Mouse (Mus musculus): ENCODE results near the gene Matn3. TPM values are rescaled to one million over a fixed set of nuclear protein-coding genes. Genes with fewer than 3 reads are reported as not detected.

Matn3 gene
- total RNA-seq (2022), result not detected

DNA sequence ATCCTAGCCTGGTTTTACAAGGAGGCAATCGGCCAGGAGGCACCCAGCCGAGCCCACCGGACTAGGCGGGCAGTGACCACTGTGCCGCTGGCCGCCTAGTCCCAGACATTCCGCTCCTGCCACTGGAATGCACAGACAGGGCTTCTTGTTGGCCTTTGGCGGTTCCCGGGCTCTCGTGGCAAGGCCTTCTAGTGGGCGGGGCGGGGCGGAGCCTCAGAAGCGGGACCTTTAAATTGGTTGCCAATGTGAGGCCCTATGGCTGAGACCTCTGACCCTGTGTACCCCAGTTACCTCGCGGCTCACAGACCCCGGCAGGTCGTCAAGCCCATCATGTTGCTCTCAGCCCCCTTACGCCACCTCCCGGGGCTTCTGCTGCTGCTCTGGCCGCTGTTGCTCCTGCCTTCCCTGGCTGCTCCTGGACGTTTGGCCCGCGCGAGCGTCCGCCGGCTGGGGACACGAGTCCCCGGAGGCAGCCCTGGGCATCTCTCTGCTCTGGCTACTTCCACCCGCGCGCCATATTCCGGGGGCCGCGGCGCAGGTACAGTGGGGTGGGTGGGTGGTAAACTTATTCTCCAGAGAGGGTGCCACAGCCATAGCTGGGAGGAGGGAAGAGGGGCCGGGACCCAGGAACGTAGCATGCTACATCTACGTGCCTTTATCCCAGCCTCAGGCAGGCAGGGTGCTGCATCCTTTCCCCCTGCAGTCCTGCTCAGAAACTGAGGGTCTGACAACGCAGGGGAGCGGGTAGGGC lies at the start of gene Matn3:
TSS of gene Matn3 (plus strand) at position 216 of the 751 bp plus-strand sequence.
- DNase-seq (ENCODE audit: low spot score), result peak; percentile 69

DNA sequence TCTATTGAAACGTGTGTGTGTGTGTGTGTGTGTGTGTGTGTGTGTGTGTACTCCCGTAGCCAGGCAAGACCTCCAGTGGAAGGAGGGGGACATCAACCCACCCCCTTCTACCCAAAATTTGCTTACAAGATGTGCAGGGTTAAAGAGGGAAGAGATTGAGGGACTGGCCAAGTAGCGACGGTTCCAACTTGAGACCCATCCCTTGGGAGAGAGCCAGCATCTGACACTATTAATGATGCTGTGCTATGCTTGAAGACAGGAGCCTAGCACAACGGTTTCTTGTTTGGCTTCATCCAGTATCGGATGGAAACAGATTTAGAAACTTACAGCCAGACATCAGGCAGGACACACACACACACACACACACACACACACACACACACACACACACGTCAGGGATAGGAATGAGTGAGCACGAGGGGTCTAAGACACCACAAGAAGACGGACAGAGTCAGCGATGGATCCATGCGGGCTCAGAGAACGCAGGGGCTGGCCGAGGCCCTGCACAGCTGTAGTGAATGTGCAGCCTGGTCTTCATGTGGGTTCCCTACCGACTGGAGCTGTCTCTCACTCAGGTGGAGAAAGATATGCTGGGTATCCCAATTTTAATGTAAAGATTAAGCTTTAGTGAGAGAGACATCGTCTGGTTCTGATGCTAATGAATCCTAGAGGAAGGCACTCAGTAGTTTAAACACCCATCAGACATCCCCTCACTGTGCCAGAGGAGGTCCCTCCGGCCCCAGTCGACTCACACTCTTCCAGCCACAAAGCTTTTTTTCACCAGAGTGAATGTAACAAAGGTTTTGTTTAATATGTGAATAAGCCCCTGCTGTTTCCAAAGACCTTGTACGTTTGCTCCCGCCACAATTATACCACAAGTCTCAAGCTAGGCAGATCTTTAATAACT lies 48.6 kb upstream of the Matn3 start:
- no peak for DNase-seq (ENCODE audit: low spot score)

DNA sequence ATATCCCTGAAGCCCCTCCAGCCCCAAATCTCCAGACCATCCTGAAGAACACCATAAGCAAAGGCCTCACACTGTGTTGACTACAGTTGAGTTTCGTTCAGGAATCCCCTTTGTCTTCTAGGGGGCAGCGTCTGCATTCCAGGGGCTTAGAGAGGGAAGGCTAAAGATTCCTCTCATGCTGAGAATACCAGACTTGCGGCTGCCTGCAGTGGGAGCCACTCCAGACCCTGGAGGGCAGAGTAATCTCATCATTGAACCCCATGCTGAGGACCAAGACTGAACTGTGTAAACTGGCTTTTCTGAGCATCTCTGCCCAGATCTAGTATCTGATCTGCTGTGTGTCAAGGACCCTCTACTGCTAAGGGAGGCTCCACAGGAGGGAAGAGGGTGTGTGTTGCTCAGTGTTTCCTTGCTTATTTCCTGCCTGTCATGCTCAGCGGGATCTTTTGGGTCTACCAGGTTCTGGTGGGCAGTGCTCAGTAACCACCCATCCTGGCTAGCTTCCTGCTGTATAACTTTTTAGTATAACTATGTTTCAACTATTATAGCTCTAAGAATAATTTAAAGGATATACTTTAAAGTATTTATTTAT lies 47.5 kb upstream of the Matn3 start:
- DNase-seq (ENCODE audit: low spot score), result no peak

DNA sequence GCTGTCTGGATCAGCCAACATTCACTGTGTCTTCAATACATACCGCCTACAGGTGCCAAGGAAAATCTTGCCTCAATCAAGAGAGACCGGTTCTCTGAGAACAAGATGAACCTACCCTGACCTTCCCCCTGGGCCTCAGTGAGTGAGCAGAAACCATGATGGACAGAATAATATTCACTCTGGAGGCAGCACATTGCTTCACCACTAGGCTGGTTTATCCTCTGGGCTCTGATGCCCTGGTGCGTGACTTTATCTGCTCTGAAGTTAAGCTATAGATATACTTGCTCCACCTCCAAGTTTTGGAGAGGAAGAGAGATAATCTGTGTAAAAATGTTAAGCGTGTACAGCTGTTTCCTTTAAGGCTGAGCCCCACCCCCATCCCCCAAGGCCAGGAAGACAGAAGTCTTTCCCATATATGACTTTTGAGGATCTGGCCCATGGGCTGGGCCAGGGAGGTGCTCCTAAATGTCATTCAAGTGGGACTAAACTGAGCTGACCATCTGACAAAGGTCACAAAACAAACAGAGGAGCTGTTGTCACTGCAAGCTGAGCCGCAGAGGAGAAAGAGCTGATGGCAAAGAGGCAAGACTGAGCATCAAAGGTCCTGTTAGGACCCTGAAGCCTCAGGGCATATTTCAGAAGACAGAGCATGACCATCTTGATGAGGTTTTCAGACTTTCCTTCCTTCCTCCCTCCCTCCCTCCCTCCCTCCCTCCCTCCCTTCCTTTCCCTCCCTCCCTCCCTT lies 46.6 kb upstream of the Matn3 start:
- no peak for DNase-seq (ENCODE audit: low spot score)

DNA sequence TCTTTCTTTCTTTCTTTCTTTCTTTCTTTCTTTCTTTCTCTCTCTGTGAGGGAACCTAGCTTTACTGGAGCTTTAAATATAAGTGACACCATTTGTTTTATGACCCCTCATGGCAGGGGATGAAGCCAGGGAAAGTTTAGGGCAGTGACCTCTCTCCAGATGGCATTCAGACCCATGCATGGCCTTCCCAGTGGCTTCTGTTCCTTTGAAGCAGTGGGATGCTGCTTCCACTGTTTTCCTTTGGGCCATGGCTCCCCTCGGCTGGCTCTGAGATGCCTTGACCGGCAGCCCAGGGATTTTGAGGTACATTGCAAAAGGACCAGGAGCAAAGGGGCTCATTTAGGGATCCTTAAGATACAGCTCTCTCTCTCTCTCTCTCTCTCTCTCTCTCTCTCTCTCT lies 45.8 kb upstream of the Matn3 start:
- DNase-seq (ENCODE audit: low spot score), result no peak

DNA sequence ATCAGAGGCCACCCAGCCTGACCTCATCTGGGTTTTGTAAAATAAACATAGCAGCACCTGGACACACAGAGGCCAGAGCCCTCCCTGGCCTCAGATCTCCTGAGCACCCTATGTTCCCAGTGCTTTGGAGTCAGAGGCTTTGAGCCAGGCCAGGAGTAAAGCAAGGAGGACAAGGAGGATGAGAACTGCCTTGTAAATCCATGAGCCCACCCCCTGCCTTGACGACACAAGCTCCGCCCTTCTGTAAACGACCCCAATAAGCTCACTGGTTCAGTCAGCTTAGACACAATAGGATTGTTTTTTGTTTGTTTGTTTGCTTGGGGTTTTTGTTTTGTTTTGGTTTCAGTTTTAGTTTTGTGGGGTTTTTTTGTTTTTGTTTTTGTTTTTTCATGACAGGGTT lies 45.2 kb upstream of the Matn3 start:
- DNase-seq (ENCODE audit: low spot score), result no peak

DNA sequence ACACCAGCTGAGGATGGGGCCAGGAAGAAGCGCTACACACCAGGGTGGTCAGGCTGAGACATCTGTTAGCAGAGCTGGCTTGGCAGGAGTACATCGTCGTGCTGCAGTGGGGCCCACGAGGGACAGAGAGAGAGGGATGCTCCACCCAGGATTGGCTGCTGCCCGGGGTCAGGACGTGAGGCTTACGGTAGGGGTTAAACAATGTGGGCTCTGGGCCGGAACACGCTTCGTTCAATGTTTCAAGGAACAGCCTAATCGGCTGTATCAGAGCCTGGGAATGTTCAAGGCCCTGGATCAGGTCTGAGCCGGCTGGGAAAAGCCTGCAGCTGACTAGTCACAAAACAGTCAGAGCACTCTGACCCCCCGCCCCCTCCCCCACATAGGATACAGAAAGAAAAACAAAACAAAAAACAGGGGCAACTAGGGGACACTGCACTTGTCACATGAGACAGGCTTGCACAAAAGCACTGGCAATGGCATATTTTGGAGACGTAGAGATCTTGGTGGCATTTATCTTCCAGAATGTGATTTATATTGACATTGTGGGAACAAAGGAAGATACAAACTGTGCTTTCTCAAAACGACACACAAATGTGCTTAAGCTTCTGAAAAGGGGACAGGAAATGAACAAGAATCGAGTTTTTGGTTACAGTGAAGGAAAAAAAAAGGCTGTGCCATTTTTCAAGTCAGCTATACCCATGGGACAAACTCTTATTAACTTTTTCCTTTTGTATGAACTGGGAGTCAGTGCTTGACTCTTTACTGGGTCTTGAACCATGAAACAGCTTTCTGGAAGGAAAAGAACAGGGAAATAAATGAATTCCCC lies 34.7 kb upstream of the Matn3 start:
- no peak for DNase-seq (ENCODE audit: low spot score)

DNA sequence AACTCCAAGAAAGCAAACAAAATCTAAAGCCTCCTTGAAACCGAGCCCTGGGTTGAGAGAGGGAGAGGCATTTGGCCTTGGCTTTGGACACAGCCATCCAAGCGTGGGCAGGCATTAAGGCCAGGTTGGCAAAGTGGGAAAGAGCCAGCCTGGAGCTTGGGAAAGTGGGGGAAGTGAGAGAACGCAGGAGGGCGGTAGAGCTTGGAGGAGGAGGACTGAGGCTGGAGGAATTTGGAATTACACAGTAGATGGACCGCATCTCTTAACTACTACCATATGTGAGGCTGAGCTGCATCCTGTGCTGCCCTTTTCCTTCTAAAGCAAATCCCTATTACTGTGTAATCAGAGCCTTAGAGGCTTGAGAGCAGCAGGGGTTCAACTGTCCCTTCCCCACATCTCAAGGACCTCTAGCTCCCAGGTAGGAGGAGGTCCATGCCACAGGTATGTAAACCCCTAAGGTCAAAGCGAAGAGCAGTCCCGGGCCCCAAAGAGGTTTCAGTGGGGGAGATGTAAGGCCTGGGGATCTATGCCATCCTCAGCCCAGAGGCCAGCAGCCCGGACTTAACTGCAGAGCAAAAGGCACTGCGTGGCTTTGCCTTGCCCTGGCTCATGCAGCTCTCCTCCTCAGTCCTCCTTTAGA lies 33.9 kb upstream of the Matn3 start:
- no peak for DNase-seq (ENCODE audit: low spot score)

DNA sequence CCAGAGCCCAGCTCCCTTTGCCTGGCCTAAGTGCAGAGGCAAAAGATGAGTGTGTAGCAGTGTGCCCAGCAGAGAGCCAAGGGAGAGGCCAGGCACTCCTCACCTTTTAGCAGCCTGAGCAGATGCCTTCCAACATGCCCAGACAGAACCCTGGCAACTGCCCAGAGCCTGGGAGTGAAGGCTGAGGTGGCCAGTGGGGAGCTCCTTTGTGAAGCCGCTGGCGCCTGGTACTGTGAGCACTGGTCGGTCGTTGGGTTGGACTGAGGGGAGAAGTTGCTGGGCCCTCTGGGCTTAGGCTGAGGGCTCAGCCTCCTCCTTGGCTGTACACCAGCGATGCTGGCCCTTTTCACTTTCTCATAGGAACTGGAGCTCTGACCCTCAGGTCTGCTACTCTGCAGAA lies 31.4 kb upstream of the Matn3 start:
- no peak for DNase-seq (ENCODE audit: low spot score)

DNA sequence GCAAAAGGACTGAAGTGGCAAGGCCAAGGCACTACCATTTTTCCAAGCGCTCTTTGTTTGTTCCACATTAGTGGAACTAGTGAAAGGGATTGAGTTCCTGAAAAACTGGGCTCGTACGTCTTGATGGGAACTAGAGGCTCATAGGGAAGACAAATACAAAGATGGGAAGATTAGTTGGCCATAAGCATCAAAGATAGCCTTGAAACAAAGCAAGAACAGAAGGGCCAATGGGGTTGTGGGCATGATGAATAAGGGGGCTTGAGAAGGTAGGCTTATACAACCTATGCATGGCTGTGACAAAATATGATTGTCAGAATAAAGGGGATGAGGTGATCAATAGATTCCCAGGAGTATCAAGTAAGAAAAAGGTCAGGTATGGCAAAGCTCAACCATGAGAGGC lies 28.5 kb upstream of the Matn3 start:
- no peak for DNase-seq (ENCODE audit: low spot score)

DNA sequence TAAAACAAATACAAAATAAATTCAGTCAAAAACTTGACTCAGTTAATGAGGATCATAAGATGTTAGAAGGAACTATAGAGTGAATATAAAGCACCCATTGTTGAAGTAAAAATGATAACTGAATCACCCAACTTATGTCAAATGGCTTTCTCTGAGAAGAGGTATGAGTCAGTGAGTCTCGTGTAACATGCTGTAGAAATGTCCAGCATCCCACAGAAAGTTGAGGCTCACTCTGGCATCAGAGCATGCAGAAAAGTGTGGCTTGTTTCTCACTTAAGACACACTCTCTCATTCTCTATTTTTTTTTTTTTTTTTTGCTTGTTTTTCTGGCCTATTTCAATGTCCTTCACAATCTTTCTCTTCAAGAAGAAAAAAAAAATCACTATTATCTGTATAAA lies 26.7 kb upstream of the Matn3 start:
- DNase-seq (ENCODE audit: low spot score), result no peak

DNA sequence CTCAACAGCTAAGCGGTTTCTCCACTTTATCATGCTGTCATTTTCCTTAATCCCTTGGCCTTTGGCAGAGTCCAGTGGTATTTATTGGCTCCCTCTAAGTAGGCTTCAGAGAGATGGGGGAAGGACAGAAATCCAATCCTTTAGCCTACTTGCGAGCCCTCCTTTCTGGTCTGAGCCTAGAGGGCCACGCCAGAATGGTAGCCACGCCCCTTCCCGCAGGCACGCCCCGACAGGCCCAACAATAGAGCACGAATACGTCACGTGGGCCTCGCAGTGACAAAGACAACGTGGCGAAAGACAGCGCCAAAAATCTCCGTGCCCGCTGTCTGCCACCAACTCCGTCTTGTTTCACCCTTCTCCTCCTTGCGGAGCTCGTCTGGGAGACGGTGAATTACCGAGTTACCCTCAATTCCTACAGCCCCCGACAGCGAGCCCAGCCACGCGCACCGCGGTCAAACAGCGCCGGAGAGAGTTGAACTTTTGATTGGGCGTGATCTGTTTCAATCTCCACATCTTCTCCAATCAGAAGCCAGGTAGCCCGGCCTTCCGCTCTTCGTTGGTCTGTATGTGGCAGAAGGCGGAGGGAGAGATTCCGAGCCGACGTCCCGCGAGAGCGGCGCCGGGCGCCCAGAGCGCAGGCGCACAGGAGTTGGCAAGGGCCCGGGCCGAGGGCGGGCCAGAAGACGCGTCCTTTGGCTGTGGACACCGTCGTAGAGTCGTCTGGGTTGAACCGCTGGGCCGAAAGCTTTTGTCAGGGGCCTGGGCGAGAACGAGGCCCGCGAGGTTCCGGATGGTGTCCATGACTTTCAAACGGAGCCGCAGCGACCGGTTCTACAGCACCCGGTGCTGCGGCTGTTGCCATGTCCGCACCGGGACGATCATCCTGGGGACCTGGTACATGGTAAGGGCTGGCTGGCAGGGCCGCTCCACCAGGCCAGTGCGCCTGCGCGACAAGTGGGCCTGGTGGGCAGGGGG lies 26.0 kb upstream of the Matn3 start, which contains the start of gene Laptm4a:
TSS of gene Laptm4a (plus strand) at position 271 of the 975 bp plus-strand sequence.
- DNase-seq (ENCODE audit: low spot score), result peak; percentile 99

DNA sequence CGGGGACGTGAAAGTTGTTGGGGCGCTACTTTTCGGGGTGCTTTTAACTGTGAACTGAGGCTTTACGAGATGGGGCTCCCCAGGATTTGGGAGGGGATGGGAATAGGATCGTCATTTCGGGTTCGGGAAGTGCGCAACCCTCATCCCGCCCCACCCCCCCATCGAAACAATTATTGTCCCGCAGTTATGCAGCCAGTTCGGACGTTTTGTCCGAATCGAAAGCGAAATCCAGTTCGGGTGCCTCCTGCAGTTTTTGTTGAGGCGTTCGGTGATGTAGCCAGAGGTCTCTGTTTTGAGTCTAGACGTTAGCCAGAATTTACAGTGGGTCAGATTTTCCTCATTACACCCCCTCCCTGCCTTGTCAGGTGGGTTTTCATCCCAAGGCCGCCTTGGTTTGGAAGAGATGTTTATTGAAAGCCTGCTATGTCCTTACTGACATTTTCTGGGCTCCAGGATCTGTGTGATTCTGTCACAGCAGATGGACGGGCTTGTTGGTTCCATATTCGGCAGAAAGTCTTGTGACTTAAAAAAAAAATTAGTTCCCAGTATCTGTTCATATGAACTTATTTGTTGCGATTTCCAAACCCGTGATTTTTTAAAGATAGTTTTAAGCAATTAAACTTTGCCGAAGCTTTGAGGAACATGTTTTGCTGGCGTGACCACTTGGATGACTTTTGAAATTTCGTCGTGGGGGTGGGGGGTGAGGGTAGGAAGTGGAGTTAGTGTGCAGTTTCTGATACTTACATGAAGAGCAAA lies 25.2 kb upstream of the Matn3 start:
- DNase-seq (ENCODE audit: low spot score), result no peak

DNA sequence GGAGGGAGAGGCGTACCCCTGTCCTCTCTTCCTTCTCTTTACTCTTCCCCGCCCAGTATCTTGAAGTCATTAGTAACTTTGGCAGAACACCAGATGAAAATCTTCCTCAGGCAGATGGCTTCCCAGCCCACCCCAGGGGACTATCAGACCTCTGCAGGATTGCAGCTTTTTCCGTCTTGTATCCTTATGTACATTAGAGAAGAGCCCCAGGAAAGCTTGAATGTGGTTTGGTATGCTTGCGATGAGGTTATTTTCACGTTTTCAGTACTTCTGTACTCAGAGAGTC lies 24.7 kb upstream of the Matn3 start:
- DNase-seq (ENCODE audit: low spot score), result peak; percentile 55

DNA sequence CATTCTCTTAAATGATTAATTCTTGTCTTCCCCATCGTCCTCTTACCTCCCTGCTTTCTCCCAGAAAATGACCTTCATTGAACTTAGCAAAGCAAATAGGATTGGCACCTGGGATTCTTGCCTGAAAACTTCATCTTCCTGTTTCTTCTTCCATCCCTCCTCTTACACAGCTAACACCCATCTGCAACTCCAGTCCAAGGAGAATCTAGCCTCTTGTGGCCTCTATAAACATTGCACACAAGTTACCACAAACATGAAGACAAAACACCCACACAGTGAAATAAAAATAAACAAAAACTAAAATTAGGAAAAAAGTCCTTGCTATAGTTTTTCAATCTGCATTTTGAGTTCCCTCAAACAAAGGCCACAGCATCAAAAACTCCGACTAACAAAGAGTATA lies 24.1 kb upstream of the Matn3 start:
- DNase-seq (ENCODE audit: low spot score), result no peak

DNA sequence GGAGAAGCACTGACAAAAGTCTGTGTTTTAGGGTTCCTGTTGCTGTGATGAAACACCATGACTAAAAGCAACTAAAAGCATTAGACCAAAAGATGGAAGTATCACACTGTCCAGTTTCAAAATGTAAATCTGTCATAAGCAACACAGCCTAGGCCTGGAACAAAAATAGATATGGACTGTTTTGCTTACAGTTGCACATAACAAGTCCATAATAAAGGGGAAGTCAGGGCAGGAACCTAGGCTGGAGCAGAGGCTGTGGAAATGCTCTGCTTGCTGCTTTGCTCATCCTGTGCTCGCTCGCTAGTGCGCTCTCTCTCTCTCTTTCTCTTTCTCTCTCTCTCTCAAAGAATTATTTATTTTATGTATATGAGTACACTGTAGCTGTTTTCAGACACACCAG lies 20.1 kb upstream of the Matn3 start:
- no peak for DNase-seq (ENCODE audit: low spot score)

DNA sequence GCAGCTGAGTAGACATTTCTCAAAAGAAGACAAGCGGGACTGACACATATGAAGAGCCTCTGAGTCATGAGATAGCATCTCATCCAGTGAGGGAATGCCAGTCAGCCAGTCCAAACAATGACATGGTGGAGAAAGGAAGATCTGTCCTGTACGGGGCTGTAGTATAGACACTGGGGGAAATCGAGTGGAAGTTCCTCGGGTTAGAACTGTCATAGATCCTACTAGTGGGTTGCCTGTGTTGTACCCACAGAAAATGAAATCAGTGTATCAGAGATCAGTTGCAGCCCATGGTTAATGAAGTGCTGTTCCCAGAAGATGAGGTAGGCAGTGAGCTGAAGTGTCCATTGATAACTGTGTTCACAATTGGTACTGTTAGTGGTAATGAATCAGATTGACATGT lies 19.0 kb upstream of the Matn3 start:
- DNase-seq (ENCODE audit: low spot score), result no peak

DNA sequence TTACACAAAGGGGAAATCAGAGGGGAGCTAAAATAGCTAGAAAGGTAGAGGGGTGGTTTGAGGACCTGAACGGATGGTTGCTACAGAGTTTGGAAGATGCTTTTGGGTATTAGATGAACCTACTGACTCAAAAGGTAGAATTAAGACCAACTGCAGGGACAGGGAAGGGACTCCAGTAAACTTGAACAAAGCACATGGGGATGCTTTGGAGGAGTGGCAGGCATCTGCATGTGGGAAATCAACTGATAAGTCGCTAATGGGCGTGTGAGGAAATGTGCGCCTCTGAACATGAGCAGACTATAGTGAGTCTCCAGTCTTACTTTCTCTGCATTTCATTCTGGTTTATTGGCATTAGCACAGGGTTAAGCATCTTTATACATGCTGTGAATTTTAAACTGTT lies 16.6 kb upstream of the Matn3 start:
- no peak for DNase-seq (ENCODE audit: low spot score)

DNA sequence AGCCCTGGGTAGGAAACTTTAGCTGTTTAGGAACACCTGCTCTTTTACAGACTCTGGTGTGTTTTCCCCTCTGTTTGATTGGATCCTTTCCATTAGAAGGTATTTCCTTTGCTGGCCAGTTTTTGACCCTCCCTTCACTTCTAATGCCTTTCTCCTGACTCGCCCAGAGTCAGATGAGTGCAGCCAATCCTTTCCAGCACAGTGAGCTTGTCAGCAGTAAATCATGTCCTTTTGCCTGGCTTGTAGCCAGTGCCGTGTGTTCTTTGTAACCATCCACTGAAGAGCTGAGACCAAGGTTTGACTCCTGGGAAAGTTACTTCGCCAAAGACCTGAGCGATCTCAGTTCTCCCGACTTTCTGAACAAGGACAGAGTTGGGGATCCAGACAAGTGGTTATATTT lies 12.4 kb upstream of the Matn3 start:
- peak; percentile 36 for DNase-seq (ENCODE audit: low spot score)

All from heart, adult 8-10 months (tissue).